Mouse (Mus musculus) cortical plate, adult 2 months (tissue): ENCODE data around the gene Ccdc36. TPM values are rescaled to one million over a fixed set of nuclear protein-coding genes. Genes with fewer than 3 reads are reported as not detected.

ENCODE experiments used
- H3K27ac ChIP-seq: fragments of 200-500 bp; 2 replicates; pipeline ENCODE4 v1.5.1; 2012; ENCODE audit warnings: low read length, control low read depth, inconsistent platforms; ENCODE audit not compliant: insufficient read depth
- H3K4me1 ChIP-seq: fragments of 200-500 bp; 2 replicates; pipeline ENCODE4 v1.6.1; 2011; ENCODE audit warnings: low read length; ENCODE audit not compliant: control insufficient read depth, insufficient read depth
- H3K4me3 ChIP-seq: fragments of 200-500 bp; 2 replicates; pipeline ENCODE4 v1.5.1; 2011; ENCODE audit warnings: mild to moderate bottlenecking, low read length, control low read depth; ENCODE audit not compliant: insufficient read depth
- CTCF ChIP-seq: fragments of 200-500 bp; IDR thresholded peaks from 2 replicates; pipeline ENCODE4 v1.5.1; 2011; ENCODE audit warnings: mild to moderate bottlenecking, control low read depth, low read length; ENCODE audit not compliant: insufficient read depth; ENCODE audit errors: extremely low read depth
- POLR2A ChIP-seq: fragments of 200-500 bp; IDR thresholded peaks from 2 replicates; pipeline ENCODE4 v1.6.1; 2011; ENCODE audit warnings: mild to moderate bottlenecking, low read length, control low read depth; ENCODE audit not compliant: insufficient read depth; ENCODE audit errors: extremely low read depth
- polyA plus RNA-seq: library from polyadenylated mRNA; depleted of rRNA; stranded (reverse); fragments of >200 nt; gene quantifications from 2 replicates; pipeline ENCODE4 v1.2.3, GENCODE M21; 2012; rRNA removed

Ccdc36 gene
- polyA plus RNA-seq: 0.33 and 0.66 TPM in 2 replicates

- Histone ChIP-seq H3K4me3 (no peak within 1 kb of the TSS), H3K27ac (no peak within 1 kb of the TSS), H3K4me1 (no peaks in the 10 kb centered on the region)
- TF ChIP-seq POLR2A (no peak), CTCF (no peak)
Measured at GRCm38 (mm10) chr9:108428384-108428783, at the start of gene Ccdc36. Gene Ccdc36 (minus strand): TSS chr9:108428484.

- TF ChIP-seq CTCF (no peak), POLR2A (no peak)
- Histone ChIP-seq H3K27ac (no peak overlapping the region), H3K4me3 (no peak overlapping the region), H3K4me1 (no peaks in the 10 kb centered on the region; the same call in none of the 2 replicates)
Measured at GRCm38 (mm10) chr9:108474528-108474927, 46.2 kb upstream of the Ccdc36 start.

GRCm38 (mm10) chr9:108469845-108470244 is 41.6 kb upstream of the Ccdc36 start:
- no peak for TF ChIP-seq CTCF
- TF ChIP-seq POLR2A: no peak
- H3K4me3 ChIP-seq: no peak overlapping the region
- no peaks in the 10 kb centered on the region; the same call in none of the 2 replicates for H3K4me1 ChIP-seq
- H3K27ac ChIP-seq: no peak overlapping the region

GRCm38 (mm10) chr9:108469430-108469829 is 41.1 kb upstream of the Ccdc36 start:
- Histone ChIP-seq H3K27ac (no peak overlapping the region), H3K4me1 (no peaks in the 10 kb centered on the region; the same call in none of the 2 replicates), H3K4me3 (no peak overlapping the region)
- TF ChIP-seq POLR2A (no peak), CTCF (no peak)

- Histone ChIP-seq H3K27ac (no peak overlapping the region), H3K4me3 (no peak overlapping the region), H3K4me1 (peaks cover 8% of the 10 kb centered on the region; the same call in 1 of the 2 replicates)
- no peak for TF ChIP-seq CTCF
Measured at GRCm38 (mm10) chr9:108466219-108466618, 37.9 kb upstream of the Ccdc36 start.

GRCm38 (mm10) chr9:108463713-108464112 is 35.4 kb upstream of the Ccdc36 start:
- Histone ChIP-seq H3K4me3 (no peak overlapping the region), H3K27ac (no peak overlapping the region), H3K4me1 (peaks cover 8% of the 10 kb centered on the region; the same call in 1 of the 2 replicates)
- no peak for TF ChIP-seq POLR2A
- no peak for TF ChIP-seq CTCF

GRCm38 (mm10) chr9:108462192-108462591 is 33.9 kb upstream of the Ccdc36 start:
- H3K27ac ChIP-seq: no peak overlapping the region
- H3K4me1 ChIP-seq: peaks cover 8% of the 10 kb centered on the region; the same call in 1 of the 2 replicates
- H3K4me3 ChIP-seq: no peak overlapping the region
- TF ChIP-seq CTCF (no peak), POLR2A (no peak)

GRCm38 (mm10) chr9:108461675-108462074 is 33.4 kb upstream of the Ccdc36 start:
- Histone ChIP-seq H3K27ac (no peak overlapping the region), H3K4me3 (peak overlapping the region; percentile 84; the same call in 1 of the 2 replicates), H3K4me1 (peaks cover 8% of the 10 kb centered on the region; the same call in 1 of the 2 replicates)
- TF ChIP-seq POLR2A (no peak), CTCF (no peak)

- TF ChIP-seq POLR2A (no peak), CTCF (no peak)
- H3K27ac ChIP-seq: peak within 1 kb of the TSS; percentile 43; the same call in 1 of the 2 replicates
Measured at GRCm38 (mm10) chr9:108461181-108461631, 32.9 kb upstream of the Ccdc36 start, which contains the start of gene Klhdc8b. Gene Klhdc8b (minus strand): TSS chr9:108461581.

More at GRCm38 (mm10) chr9:108461181-108461631, 32.9 kb upstream of the Ccdc36 start, which contains the start of gene Klhdc8b:
- Histone ChIP-seq H3K4me1 (peaks cover 8% of the 10 kb centered on the region; the same call in 1 of the 2 replicates), H3K4me3 (peak within 1 kb of the TSS; percentile 84)
